Mouse (Mus musculus) kidney, adult 8-10 months (tissue): ENCODE measurements at regions not wholly inside any gene's neighbourhood (a gene's known extent, or its start where the extent isn't known, plus 50 kb on each side); places are given as distances from the start of the nearest gene placed in this dataset.
A peak's percentile ranks its signal among the peaks of the same experiment; 100 is the strongest.

Experiments used
- DNase-seq, 2 experiments: peaks; one replicate each; pipeline ENCODE4 v3.0.0; 2022

DNA sequence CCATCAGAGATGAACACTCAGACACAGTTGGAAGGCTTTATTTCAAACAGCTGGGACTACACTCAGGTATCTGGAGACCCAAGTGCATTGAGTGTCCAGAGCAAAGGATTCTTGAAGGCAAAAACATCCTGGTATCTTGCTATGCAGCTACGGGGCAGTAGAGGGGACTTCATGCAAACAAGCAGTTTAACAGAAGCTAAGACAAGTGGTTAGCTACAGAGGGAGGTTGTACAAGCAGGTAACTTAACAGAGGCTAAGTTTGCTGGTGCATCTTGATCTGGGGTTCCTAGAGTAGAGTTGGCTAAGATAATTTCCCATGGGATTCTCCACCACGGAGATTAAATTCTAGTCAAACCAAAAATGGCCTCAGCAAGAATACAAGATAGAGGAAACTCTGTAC is 145.5 kb upstream of the Zfp618 start:
- no peak for DNase-seq

DNA sequence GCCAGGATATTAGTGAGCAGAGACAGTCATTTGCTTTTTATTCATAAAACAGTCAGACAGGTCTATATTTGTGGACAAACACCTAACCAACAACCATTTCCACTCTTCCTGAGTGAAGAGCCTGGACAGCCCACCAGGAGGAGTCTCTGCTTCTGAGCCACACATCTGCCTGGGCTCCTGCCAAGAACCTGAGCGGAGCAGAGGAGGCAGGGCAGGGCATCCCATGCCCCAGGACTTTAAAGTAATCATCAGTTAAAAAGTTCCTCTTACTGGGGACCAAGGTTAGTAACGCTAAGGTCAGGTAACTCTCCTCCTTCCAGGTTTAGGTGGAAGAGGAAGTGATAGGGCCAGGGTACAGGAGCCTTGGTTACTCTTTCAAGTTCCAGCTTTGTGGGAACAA is 144.1 kb upstream of the Zfp618 start:
- DNase-seq: no peak

DNA sequence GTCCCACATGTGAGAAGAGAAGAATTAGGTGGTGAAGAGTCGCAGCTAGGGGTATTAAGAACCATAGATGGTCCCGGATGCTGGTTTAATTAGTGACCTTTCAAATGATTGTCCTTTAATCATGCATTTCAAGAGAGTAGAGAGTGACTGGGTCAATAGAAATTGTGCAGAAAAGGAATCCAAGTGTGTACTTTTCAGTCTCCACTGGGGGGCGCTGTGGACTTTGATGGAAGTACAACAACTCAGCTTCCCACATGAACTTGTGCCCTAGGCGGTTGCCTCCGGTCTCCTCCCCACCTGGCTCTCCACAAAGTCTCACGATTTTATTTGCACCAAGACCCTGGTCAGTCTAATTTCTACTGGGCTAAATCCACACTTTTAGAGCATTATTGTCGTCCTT is 142.8 kb upstream of the Zfp618 start:
- peak; percentile 27 to 53 for DNase-seq

DNA sequence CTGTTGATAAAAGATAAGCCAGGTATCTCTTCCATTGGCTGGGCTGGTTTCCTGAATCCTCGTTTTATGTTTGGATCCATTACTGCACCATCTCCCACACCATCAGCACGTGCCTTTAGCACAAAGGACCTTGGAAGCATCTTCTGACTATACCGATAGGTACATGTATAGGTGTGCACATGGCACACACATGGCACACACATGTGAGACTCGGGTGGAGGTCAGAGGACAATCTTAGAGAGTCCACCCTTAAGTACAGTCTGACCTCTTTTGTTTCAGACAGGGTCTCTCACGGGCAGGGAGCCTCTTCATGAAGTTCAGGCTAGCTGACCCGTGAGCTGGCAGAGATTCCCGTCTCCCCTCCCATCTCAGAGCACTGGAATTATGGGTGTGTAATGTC is 142.3 kb upstream of the Zfp618 start:
- DNase-seq: no peak

DNA sequence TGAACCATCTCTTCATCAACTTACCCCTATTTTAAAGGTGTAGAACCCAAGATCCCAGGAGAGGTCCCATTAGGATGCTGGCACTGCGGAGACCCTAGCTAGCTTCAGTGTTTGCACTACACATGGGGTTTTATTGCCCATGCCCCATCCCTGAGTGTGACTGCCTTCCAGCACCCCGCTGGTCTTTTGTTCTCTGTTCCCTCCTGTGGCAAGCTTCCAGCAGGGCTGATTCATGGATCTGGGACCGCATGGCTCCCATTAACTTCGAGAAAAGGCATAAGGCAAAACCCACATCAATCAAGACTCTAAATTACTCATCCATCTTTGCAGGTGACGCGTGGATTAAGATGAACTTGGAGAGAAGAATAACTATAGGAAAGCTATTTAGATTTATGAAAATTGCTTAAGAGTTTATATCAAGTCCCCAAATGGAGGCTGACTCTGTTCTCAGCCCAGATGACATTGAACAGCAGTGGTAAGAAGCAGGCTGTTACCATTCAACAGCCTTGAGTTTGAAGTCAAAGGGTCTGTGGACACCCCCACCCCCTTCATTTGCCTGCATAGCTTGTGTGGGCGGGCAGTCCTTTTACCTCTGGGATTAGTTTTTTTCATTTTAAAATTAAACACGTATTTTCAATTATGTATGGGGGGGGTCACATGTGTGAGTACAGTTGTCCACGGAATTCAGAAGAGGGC is 141.7 kb upstream of the Zfp618 start:
- no peak for DNase-seq

DNA sequence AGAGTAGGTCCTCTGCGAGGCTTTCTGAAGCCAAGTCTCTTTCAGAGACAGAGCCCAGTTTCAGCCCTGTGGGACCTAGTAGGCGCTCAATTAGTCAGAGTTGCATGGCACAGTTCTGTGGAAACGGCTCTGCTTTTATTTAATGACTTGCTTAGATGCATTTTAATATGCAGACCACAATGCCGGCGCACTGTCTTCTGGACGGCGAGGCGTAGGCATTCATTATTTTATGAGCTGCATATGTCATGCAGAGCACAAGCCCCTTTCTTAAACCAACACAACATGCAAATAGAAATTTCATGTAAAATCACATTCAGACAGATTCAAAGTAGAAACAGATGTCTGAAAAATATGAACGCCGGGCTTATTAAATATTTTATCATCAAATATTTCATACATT is 140.8 kb upstream of the Zfp618 start:
- no peak for DNase-seq

DNA sequence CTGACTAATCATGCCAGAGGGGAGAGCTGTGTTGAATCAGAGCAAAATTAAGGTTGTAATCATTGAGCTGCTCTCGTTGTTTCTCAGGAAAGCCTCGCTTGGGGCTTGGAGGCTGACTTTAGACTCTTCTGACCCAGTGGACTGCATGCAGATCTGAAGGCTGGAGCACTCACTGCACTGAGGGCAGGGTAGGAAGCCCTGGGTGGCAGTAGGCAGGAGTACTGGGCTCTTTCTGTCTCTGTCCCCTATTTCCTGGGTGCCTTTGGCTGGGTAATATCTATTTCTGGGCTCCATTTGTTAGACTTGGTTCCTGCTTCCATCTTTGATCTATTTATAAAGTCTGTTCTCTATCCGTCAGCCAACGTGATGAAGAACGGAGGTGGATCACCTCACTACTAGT is 140.1 kb upstream of the Zfp618 start:
- DNase-seq: no peak

DNA sequence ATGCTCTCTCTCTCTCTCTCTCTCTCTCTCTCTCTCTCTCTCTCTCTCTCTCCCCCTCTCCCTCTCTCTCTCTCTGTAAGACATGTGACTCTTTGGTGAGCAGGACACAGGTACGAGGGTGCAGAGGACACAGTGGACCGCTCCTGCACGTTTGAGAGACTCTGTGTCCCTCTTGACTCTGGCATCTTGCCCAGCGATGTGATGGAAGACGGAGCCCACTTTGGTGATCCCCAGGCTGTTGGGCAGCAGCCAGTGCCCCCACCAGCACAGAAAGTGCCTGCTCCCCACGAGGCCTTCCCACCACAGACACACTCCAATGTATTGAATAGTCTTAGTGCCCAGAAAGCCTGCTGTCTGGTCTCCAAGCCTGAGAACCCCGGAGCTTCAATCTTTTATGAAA is 136.4 kb upstream of the Zfp618 start:
- DNase-seq: no peak

DNA sequence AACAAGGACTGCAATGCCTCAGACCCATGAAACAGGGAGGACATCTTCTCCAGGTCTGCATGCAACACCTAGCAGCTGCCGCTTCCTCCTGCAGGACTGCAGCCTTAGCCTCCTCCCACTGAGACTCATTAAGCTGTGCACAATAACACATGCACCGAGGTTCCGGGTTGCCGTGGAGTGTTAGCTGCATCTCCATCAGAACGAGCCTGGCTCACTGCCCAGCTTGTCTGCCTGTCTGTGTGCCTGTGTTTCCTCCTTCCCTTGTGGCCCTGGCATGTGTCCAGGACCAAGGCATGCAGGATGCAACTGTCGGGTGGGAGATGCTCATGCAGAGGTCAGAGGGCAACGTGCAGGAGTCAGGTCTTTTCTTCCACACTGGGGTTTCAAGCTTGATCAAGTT is 131.4 kb upstream of the Zfp618 start:
- DNase-seq: peak; percentile 29 to 48

DNA sequence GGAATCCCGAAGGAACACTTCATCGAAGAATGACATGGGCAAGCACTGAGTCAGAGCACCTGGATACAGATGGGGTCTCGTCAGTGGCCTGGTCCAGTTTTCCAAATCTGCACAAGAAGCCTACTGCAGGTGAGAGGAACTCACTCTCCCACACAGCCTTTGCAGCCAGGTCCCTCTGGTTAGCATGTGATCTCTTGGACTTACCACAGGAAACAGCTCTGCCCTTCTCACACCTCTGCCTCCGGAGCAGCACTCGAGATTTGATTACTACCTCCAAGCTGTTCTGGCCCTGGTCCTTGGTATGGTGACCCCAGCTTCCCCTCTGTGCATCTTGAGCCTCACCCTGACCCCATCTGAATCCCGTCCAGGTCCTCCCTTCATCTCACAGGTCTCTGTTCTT is 128.5 kb upstream of the Zfp618 start:
- DNase-seq: no peak

DNA sequence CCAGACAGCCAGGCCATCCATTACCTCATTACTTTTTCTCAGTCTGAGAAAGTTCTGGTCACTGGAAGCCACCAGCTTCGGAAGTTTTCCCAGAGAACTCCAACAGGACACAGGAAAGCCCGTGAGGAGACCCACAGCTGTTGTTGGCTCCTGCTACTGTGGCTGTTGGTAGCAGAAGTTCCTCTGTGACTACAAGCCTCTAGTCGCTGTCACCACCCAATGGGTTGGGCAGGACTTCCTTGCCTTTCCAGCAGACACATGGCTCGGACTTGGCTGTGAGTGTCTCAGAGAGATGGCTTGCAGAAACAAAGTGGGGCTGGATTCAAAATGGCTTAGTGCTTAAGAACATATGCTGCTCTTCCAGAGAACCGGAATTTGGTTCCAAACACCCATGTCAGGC is 114.8 kb upstream of the Zfp618 start:
- no peak for DNase-seq

DNA sequence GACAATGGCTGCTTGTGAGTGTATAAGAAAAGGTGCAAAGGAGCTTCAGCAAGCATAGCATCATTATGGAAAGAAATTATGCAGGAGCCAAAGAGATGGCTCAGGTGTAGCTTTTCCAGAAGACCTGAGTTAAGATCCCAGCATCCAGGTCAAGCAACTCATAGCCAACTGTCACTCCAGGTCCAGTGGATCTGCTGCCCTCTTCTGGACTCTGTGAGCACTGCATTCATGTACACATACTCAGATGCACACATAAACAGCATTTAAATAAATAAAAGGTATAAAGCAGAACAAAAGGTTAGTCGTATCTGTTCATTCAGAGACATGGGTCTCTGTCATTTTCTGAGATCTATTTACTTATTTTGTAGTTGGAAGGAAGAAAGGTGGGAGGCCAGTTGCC is 112.0 kb upstream of the Zfp618 start:
- DNase-seq: no peak

DNA sequence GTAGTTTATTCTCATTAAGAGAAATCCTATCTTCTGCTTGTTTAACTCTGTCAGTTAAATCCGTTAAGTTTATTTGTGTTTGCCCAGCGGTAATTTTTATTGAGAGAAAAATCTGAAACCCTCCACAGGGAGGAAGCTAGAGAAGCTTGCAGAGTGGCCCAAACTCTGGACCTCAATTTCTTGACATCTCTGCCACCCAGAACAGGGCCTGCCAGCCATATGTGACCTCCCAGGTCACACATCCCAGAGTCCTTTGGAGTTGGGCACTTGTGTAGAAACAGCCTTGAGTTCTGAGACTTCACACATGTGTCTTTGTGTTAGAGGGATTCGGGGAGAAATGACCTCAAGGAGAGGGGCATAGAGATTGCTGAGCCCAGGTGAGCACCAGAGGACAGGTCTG is 109.0 kb upstream of the Zfp618 start:
- DNase-seq: no peak

DNA sequence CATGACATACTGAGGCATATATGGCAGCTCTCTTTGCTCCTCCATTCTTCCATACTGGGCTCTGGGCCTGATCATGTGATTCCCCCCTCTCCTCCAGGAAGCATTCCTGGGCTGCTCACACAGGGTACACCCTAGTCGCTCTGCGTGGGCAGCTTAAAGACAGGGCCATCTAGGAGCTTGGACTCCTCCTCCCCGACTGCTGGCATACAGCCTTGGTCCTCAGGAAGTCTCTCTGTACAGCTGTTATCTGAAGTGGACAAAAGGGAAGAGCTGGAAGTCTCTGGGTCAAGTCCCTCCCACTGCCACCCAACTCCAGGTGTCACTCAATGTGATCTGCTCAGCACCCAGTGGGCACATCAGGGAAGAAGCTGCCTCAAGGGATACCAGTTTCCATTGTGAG is 102.6 kb upstream of the Zfp618 start:
- no peak for DNase-seq

DNA sequence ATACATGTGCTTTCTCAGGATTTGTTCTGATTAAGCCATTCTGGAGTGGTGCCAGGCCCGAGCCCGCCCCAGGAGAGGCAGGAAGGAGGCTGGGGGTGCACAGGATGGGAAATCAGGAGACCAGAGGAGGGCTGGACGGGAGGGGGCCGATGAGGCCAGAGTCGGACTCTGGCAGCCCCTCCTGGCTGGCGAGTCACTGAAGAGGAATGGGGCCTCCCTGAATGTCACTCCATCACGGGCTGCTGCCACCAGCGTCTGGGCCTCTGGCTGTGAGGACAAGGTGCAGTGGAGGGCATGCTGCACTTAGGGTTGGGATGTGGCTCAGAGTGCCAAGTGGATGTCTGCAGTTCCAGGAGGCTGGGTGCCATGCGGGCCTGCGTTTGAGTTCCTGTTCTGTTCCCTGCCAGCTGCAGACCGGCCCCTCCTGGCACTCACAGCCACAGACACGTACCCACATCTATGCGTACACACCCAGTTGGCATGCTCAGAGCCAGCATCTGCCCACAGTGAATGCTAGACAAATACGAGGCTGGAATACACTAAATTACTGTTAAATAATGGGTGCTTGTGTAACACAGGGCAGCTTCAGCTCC is 94.9 kb upstream of the Zfp618 start:
- peak; percentile 10 to 59 for DNase-seq

DNA sequence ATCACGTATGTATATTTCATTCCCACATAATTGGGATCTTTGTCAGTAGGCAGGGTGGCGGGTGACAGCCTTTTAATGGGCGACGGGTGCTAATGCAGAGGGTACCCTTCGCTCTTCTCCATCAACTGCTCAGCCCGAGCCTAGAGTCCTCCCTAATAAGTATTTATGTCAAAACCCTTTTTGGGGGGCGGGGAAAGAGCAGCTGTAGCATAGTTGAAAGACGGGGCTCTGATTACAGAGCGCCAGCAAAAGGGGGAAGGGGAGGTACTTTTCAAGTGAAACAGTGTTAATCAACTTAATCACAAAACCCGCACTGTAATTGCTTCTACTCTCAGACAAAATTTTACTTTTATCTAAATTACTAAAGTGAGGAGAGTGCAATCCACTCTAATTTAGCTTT is 92.8 kb upstream of the Zfp618 start:
- no peak for DNase-seq

DNA sequence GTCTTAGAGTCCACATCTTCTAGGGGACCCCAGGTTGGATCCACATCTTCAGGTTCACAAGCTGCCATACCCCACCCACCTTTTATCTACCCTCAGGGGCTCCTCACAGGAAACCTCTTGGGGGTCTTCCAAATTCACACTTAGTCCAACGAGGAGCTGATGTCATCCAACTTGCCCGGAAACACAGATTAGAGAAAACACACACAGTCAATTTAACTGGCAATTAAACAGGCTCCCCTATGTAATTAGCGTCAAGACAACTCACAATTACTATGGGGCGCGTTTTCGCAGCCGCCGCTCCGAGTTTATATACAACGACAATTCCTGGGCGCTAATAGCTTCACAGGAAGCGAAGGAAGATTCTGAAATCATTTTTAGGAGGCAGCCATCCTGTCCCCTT is 91.4 kb upstream of the Zfp618 start:
- no peak for DNase-seq

DNA sequence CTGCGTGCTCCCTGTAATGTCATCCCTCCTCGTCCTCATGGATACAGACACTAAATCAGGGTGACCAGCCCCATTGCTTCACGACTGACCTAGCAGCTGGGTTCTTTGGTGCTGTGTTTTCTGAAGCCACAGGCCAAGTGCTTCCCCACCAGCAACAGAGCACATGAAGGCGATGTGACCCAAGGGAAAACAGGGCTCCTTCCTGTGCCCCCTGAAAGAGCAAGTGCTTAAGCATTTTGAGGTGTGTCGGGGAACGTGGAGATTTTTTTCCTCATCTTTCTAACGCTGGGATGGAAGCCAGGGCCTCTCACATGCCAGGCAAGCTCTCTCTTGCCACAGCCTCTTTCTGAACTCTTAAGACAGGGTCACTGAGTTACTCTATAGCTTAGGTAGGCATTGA is 87.3 kb upstream of the Zfp618 start:
- DNase-seq: no peak

DNA sequence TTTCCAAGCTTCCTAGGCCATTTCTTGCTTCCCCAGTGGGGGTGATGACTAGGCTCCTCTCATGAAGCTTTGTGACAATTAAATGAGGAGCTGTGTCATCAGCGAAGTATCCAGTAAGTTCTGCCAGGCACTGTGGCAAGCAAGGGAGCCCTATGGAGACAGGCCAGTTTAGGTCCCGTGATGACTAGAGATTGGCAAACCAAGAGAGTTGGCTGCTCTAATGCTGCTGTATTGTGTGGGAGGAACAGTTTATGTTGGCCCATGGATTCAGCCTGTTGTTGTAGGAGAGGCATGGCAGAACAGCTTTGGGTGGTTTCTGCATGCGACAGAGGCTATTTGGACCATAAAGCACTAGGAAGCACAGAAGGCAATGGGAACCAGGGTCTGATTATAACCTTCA is 86.4 kb upstream of the Zfp618 start:
- no peak for DNase-seq

DNA sequence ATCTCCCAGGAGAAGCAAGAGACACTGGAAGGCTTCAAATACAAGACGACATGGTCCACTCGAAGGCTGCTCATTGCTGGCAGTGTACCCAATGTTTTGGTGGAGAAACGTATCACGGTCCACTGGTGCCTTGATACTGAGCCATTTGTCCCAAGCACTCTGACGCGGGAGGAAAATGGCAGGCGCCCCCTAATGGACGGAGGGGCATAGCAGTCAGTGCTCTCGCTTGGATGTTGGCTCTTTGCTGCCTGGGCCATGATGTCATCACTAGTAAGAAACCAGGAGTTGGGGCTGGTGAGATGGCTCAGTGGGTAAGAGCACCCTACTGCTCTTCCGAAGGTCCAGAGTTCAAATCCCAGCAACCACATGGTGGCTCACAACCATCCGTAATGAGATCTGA is 83.5 kb upstream of the Zfp618 start:
- no peak for DNase-seq

DNA sequence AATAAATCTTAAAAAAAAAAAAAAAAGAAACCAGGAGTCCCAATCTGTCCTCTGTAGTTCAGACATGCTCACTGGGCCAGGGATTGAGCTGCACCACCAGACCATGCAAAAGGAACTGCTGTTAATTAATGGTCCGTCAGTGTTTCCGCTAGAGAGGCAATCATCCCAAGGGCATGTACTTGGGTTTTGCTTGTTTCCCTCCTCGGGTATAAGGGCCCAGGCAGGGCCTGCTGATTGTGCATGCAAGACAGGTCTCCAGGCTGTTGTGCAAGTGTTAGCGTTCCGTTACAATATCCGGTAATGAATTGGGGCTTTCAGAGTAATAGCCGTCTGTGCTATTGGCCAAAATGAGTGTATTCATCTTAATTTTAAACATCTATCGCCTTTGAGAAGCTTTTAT is 83.1 kb upstream of the Zfp618 start:
- DNase-seq: no peak

DNA sequence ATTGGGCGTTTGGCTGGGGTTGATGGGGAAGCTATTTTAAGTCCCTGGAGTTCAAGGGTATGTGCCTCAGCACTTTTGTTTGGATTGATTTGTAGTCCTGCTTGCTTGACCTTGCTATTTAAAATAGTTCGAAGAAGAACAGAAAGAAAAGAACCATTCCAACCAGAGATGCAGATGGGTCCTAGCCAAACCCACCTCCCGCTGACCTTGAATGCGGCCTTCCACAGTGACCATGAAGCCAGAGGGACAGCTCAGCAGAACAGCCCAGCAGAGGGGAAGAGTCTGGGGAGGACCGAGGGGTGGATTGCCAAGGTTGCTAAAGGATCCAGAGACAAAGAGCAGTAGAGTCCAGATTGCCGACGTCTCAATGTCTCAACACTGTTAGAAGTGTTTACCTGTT is 76.6 kb upstream of the Zfp618 start:
- no peak for DNase-seq

DNA sequence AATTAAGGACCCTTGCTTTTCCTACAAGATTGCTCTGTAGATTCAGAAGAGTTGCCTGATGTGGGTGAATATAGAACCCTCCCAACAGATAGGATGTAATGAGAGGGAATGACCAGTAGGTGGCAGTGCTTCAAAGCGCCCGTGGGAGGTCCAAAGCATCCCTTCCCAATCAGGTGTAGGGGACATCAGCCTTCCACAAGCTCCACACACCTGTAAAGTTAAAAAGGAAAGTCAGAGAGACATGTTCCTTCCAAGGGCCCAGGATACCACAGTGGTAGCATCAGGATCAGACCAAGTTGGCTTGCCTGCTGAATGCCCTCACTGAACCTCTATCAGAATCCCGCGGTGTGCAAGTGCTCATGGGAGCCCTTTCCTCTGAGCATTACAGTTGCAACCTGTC is 75.7 kb upstream of the Zfp618 start:
- DNase-seq: peak; percentile 25 to 35

DNA sequence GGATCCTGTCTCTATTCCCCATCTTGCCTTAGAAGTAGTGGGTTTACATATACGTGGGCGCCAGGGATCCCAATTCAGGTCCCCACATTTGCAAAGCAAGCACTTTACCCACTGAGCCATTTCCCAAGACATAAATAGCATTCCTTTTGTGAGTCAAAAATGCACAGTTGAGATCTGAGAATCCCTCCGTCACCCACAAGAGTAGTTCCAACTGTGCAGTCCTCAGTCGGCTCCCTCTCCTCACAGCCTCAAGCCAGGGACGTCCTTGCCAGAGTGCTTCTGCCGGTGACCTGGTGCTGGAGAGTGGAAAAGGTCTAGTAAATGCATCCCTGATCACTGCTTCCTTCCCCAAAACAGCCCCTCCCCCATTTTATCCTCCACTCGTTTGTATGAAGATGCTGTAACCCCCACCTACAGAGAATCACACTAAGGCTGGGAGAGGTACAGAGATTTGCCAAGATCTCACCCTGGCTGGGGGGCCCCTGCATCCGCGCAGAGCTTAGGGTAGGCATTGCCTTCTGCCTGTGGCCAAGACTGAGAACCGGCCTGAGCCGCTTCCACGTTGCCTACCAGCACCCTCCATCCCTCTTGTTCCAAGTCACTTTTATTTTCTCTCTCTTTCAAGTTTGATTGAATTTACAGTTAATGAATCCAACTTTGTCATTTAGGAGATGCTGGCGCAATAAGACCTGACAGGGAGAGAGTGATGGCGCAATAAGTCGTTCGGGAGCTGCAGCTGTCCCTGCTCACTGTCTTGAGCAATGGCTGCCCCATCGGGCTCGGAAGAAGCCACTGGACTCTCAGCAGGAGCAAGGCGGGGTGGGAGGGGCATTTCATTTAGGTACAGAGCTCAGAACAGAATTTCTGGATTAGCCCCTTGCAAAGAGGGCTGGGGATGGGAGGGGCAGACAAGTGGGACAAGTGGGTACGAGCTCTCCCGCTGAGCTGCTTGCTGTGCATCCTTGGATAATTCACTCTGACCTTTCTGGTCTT is 74.5 kb upstream of the Zfp618 start:
- no peak for DNase-seq
